Mouse (Mus musculus) erythroblast, embryonic 14.5 days (primary cell): ENCODE measurements at regions not wholly inside any gene's neighbourhood (a gene's known extent, or its start where the extent isn't known, plus 50 kb on each side); places are given as distances from the start of the nearest gene placed in this dataset.

Source experiments
- GATA1 ChIP-seq: IDR thresholded peaks from 2 replicates; pipeline ENCODE4 v1.6.1; 2012; ENCODE audit warnings: low read length, inconsistent platforms, mixed read lengths
- TAL1 ChIP-seq: IDR thresholded peaks from 3 replicates; pipeline ENCODE4 v1.6.1; 2012; ENCODE audit warnings: low read length, inconsistent platforms, mixed read lengths

GRCm38 (mm10) chr14:120803191-120803590 is 107.8 kb upstream of the Ipo5 start:
- no peak for TF ChIP-seq TAL1
- no peak for TF ChIP-seq GATA1
